Mouse (Mus musculus) lung, embryonic 15.5 days (tissue): ENCODE data around the gene 2510009E07Rik. TPM values are rescaled to one million over a fixed set of nuclear protein-coding genes. Genes with fewer than 3 reads are reported as not detected.

Experiments
- ATAC-seq: fragments of 200-750 bp; cut with Nextera tagmentation; 2 replicates; pipeline ENCODE4 v1.8.0; 2017; ENCODE audit warnings: moderate number of reproducible peaks, borderline replicate concordance; ENCODE audit not compliant: low FRiP score, low TSS enrichment; ENCODE audit errors: extremely low read depth
- H3K27ac ChIP-seq: fragments of 300-500 bp; sonication (generic); 2 replicates; pipeline ENCODE4 v1.5.1; 2015; ENCODE audit warnings: moderate library complexity, mild to moderate bottlenecking, inconsistent platforms
- H3K27me3 ChIP-seq: fragments of 300-500 bp; sonication (generic); 2 replicates; pipeline ENCODE4 v1.6.1; 2015; ENCODE audit warnings: inconsistent platforms
- H3K36me3 ChIP-seq: fragments of 300-500 bp; sonication (generic); 2 replicates; pipeline ENCODE4 v1.6.1; 2015; ENCODE audit warnings: inconsistent platforms
- H3K4me1 ChIP-seq: fragments of 300-500 bp; sonication (generic); 2 replicates; pipeline ENCODE4 v1.6.1; 2015; ENCODE audit warnings: inconsistent platforms
- H3K4me2 ChIP-seq: fragments of 300-500 bp; sonication (generic); 2 replicates; pipeline ENCODE4 v1.6.1; 2015; ENCODE audit warnings: inconsistent platforms, mild to moderate bottlenecking, moderate library complexity
- H3K4me3 ChIP-seq: fragments of 300-500 bp; sonication (generic); 2 replicates; pipeline ENCODE4 v1.5.1; 2015; ENCODE audit warnings: mild to moderate bottlenecking, inconsistent platforms
- H3K9ac ChIP-seq: fragments of 300-500 bp; sonication (generic); 2 replicates; pipeline ENCODE4 v1.6.1; 2015; ENCODE audit warnings: inconsistent platforms
- H3K9me3 ChIP-seq: fragments of 300-500 bp; sonication (generic); 2 replicates; pipeline ENCODE4 v1.6.1; 2016; ENCODE audit warnings: inconsistent platforms
- WGBS: fragments of 180-500 bp; shearing (Covaris S2); methylation state at CpG from one replicate; pipeline ENCODE4 v1.1.7; 2015; 5-methylcytosine and 5-hydroxymethylcytosine counted together
- polyA plus RNA-seq: library from polyadenylated mRNA; unstranded; fragments of >200 nt; fragmentation: Nextera tagmentation; extraction: Ambion mirVana; gene quantifications from 2 replicates; pipeline ENCODE4 v1.2.1, GENCODE M21; 2015

2510009E07Rik gene
- polyA plus RNA-seq, 1 experiment from 2014 or later: 23.6 TPM

GRCm38 (mm10) chr16:21630614-21631013 lies 63.9 kb downstream of the 2510009E07Rik start:
- ATAC-seq: no peak
- H3K27me3 ChIP-seq: no peaks in the 10 kb centered on the region
- H3K36me3 ChIP-seq: no peaks in the 10 kb centered on the region
- WGBS: 77% methylated on average over 4 of the region's 4 CpGs
- no peak overlapping the region for H3K4me3 ChIP-seq
- no peak overlapping the region for H3K9ac ChIP-seq
- no peaks in the 10 kb centered on the region for H3K4me1 ChIP-seq
- H3K9me3 ChIP-seq: no peaks in the 10 kb centered on the region
- H3K4me2 ChIP-seq: no peak overlapping the region
- no peak overlapping the region for H3K27ac ChIP-seq

DNA sequence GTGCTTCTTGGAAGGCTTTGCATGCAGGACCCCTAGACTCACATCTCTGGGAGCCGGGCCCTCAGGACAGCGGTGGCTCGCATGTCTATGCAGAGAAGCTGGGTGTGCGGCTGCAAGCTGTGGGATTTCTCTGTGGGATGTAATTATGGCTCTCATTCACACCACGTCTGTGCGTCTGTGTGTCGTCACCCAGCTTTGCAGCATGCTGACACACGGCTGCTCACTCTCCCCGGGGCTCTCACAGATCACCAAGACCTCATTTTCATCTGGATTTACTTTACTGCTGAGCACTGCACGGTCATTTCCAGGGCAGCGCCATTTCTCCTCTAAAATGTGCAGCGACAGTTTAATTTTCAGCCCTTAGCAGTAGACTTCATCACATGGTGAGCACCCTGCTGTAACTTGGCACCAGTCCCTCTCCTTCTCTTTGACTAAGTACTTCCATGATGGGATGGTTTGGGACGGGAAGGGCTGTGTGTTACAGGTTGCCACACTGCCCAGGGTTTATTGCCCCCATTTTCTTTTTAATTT lies 66.3 kb downstream of the 2510009E07Rik start:
- H3K9ac ChIP-seq: no peak overlapping the region
- H3K4me1 ChIP-seq: no peaks in the 10 kb centered on the region
- H3K27me3 ChIP-seq: no peaks in the 10 kb centered on the region
- ATAC-seq: no peak
- WGBS: 63% methylated on average over 13 of the region's 13 CpGs
- no peak overlapping the region for H3K4me2 ChIP-seq
- H3K27ac ChIP-seq: no peak overlapping the region
- H3K9me3 ChIP-seq: no peaks in the 10 kb centered on the region
- H3K4me3 ChIP-seq: no peak overlapping the region
- no peaks in the 10 kb centered on the region for H3K36me3 ChIP-seq

- no peaks in the 10 kb centered on the region for H3K4me1 ChIP-seq
- no peak for ATAC-seq
- no peaks in the 10 kb centered on the region for H3K27me3 ChIP-seq
- 75% methylated on average over 6 of the region's 6 CpGs for WGBS
- no peak overlapping the region for H3K9ac ChIP-seq
- H3K4me3 ChIP-seq: no peak overlapping the region
- no peak overlapping the region for H3K4me2 ChIP-seq
- H3K36me3 ChIP-seq: no peaks in the 10 kb centered on the region
- no peaks in the 10 kb centered on the region for H3K9me3 ChIP-seq
- no peak overlapping the region for H3K27ac ChIP-seq
Observed at GRCm38 (mm10) chr16:21627248-21627647, 67.2 kb downstream of the 2510009E07Rik start.

DNA sequence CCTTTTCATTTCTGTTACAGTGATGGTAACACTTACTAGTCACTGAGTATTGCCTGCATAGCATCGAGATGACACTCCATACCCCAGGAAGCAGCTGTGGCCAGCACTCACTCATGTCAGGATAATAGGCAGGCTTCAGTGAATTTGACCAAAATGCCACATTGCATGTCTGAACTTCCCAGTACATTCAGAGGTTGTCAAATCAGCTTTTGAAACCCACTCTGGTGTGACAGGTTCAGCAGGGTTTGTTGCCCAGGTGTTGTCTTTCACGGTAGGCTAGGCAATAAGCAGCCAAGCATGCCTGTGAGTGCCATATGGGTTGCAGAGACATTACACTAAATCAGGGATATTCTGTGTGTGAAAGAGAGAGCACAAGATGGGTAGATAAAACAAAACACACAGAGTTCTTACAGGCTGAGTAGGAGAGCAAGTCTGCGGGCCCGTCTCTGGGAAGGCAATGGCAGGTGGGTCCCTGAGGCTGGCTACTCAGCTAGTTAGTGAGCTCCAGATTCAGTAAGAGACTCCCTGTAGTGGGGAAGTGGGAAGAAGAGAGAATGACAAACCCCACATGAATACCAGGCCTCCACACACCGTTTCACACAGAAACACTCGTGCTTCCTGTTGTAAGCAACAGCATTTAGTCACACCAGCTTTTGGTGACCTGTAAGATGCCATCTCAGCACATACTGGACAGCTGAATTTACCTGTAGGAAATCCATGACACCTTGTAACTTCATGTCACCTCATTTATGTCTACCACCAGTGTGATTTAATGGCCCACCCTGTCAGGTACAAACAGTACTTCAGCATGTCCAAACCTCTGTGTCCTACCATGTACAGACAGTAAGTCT lies 68.5 kb downstream of the 2510009E07Rik start:
- Histone ChIP-seq H3K4me1 (no peaks in the 10 kb centered on the region), H3K27me3 (no peaks in the 10 kb centered on the region), H3K4me3 (no peak overlapping the region), H3K9me3 (no peaks in the 10 kb centered on the region), H3K4me2 (no peak overlapping the region), H3K36me3 (no peaks in the 10 kb centered on the region), H3K9ac (no peak overlapping the region), H3K27ac (no peak overlapping the region)
- ATAC-seq: no peak
- WGBS: 63% methylated on average over 6 of the region's 6 CpGs

GRCm38 (mm10) chr16:21620630-21621029 lies 73.8 kb downstream of the 2510009E07Rik start:
- no peak overlapping the region for H3K27ac ChIP-seq
- H3K36me3 ChIP-seq: no peaks in the 10 kb centered on the region
- 0 out of 2 replicates have a peak, but pooled peaks have one; percentile 31 for ATAC-seq
- 64% methylated on average over 2 of the region's 2 CpGs for WGBS
- no peaks in the 10 kb centered on the region for H3K9me3 ChIP-seq
- H3K9ac ChIP-seq: no peak overlapping the region
- H3K27me3 ChIP-seq: no peaks in the 10 kb centered on the region
- H3K4me1 ChIP-seq: no peaks in the 10 kb centered on the region
- no peak overlapping the region for H3K4me2 ChIP-seq
- no peak overlapping the region for H3K4me3 ChIP-seq

GRCm38 (mm10) chr16:21615802-21616201 lies 78.7 kb downstream of the 2510009E07Rik start:
- Histone ChIP-seq H3K27ac (no peak overlapping the region), H3K9ac (no peak overlapping the region), H3K4me1 (no peaks in the 10 kb centered on the region), H3K4me2 (no peak overlapping the region), H3K9me3 (no peaks in the 10 kb centered on the region), H3K27me3 (no peaks in the 10 kb centered on the region), H3K4me3 (no peak overlapping the region), H3K36me3 (no peaks in the 10 kb centered on the region)
- 52% methylated on average over 7 of the region's 7 CpGs for WGBS
- ATAC-seq: no peak

DNA sequence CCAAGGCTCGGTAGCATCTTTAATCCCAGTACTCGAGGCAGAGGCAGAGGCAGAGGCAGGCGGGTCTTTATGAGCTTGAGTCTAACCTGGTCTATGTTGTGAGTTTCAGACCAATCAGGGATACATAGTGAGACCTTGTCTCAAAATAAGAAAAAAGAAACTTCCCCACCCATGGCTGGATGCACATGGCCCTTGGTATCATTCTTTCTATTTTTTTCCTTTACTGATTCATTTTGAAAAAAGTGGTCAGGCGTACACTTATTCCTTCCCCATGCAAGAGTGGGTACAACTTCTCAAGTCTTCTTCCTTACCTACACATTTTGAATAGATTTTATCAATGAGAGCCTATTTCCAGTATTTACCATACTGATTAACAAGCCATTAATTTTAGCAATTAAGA lies 84.0 kb downstream of the 2510009E07Rik start:
- Histone ChIP-seq H3K27me3 (no peaks in the 10 kb centered on the region), H3K27ac (no peak overlapping the region), H3K4me3 (no peak overlapping the region), H3K9ac (no peak overlapping the region), H3K4me2 (no peak overlapping the region), H3K9me3 (no peaks in the 10 kb centered on the region), H3K36me3 (no peaks in the 10 kb centered on the region), H3K4me1 (peaks cover 33% of the 10 kb centered on the region)
- WGBS: 94% methylated on average over 4 of the region's 4 CpGs
- no peak for ATAC-seq

DNA sequence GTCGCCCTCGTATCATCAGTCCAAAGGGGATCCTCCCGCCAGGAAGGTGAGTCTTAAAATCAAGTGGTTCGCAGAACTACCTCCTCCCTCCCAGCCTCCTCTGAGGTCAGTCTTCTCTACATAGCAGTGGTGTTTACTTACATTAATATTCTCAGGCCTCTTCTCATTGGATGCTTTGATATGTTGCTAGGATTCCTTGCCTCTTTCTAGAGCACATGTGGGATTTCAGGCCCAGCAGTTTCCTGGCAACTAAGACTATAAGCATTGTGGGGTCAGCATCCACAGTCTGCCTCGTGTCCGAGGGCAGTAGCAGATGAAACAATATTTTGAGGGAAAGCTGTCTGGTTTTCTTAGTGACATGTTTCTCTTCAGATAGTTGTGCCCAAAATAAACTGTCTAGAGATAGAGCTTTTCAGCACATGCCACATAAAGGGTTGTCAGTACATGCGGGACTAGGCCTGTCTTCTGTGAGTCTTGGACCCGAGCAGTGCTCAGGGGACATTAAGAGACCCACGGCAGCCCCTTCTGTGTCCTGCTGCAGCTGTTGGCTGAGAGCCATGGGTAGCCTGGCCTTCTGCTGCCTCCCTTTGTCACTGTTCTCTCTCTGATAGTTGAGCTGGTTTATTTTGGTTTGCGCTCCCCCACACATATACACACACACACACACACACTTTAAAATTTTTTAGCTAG lies 86.1 kb downstream of the 2510009E07Rik start:
- Histone ChIP-seq H3K4me3 (no peak overlapping the region), H3K36me3 (no peaks in the 10 kb centered on the region), H3K9me3 (no peaks in the 10 kb centered on the region), H3K27me3 (no peaks in the 10 kb centered on the region), H3K9ac (no peak overlapping the region), H3K27ac (peak overlapping the region; percentile 32), H3K4me2 (no peak overlapping the region), H3K4me1 (peaks cover 33% of the 10 kb centered on the region)
- peak; percentile 81 for ATAC-seq
- 52% methylated on average over 10 of the region's 10 CpGs for WGBS

DNA sequence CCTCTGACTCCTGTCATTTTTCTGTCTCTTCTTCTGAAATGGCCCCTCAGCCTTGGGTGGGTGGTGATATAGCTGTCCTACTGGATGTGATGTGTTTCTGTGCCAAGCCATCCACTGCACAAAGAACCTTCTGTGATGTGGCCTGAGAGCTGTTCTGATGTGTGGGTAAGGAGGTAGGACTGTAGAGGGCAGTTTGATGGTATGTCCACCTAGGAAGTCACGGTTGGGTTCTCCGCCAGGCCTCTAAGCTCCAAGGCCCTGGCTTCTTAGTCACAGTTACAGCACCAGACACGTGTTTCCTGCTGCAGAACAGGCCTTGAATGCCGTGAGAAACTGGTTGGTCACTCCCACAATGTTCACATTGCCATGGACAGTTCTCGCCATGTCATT lies 86.8 kb downstream of the 2510009E07Rik start:
- 63% methylated on average over 5 of the region's 5 CpGs for WGBS
- H3K9me3 ChIP-seq: no peaks in the 10 kb centered on the region
- H3K27ac ChIP-seq: peak overlapping the region; percentile 23; the same call in 1 of the 2 replicates
- H3K27me3 ChIP-seq: no peaks in the 10 kb centered on the region
- peaks cover 33% of the 10 kb centered on the region for H3K4me1 ChIP-seq
- no peak overlapping the region for H3K9ac ChIP-seq
- H3K4me2 ChIP-seq: no peak overlapping the region
- no peaks in the 10 kb centered on the region for H3K36me3 ChIP-seq
- ATAC-seq: peak; percentile 17; the same call in 1 of the 2 replicates
- no peak overlapping the region for H3K4me3 ChIP-seq

DNA sequence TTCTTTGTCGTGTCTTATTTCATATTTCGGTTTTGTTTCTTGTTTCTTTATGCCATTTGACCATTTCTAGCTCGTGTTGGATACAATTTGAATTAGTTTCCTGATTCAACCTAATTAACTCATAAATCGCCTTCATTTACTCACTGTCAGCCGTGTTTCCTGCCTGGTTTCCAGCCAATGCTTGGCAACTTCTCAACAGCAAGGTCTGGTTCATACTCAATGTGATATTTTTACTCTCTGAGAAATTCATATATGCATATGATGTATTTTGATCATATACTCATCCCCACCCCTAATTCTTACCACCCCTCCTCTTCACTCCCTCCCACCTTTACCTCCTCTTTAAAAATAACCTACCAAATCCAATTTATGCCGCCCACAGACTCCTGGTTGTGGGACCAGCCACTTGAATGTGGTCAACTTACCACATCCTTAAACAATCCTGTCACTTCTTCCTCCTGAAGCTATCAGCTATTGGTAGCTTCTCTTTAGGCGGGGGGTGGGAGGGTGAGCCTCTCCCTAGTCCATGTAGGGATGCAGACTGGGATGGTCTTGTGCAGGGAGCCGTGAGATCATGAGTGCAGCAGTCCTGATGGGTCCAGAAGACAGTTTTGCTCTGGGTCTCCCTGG lies 87.3 kb downstream of the 2510009E07Rik start:
- ATAC-seq: 0 out of 2 replicates have a peak, but pooled peaks have one; percentile 4
- H3K36me3 ChIP-seq: no peaks in the 10 kb centered on the region
- H3K9ac ChIP-seq: no peak overlapping the region

DNA sequence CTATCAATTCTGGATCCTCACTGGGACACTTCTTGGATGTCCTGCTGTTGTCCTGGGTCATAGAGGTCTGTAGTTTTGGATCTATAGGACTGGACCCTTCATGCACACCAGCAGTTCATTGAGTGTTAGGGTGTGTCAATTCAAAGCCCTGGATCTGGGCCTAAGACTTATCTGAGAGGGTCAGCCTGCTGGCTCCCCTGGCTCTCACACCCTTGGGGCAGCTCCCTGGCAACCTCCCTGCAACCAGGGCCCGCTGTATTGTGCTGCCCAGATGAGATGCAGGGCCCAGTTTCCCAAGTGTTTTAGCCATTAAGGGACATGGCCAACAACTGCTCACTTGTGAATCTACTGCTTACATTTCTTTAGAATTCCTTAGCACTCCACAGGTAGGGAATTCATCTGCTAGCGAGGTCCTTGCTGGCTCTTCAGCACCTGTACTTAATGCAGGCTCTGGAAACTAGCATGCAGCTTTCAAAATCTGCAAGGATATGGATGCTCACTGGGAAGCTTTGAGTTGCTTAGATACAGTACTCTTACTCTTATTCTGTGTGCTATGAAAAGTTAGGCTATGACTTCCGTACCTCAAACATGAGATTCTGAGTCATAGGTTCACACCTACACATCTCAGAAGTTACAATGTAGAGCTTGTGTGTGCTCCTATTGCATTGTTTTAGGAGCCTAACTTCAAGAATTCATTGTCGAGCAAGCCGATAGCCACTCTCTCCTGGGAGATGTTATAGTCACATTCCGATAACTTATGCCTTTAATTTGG lies 88.0 kb downstream of the 2510009E07Rik start:
- Histone ChIP-seq H3K9ac (no peak overlapping the region), H3K4me3 (no peak overlapping the region), H3K4me1 (peaks cover 33% of the 10 kb centered on the region), H3K36me3 (no peaks in the 10 kb centered on the region), H3K27me3 (no peaks in the 10 kb centered on the region), H3K27ac (no peak overlapping the region), H3K4me2 (no peak overlapping the region), H3K9me3 (no peaks in the 10 kb centered on the region)
- 79% methylated on average over 6 of the region's 6 CpGs for WGBS
- no peak for ATAC-seq

More for the DNA sequence above, 87.3 kb downstream of the 2510009E07Rik start:
- Histone ChIP-seq H3K4me3 (no peak overlapping the region), H3K27ac (peak overlapping the region; percentile 23; the same call in 1 of the 2 replicates), H3K27me3 (no peaks in the 10 kb centered on the region), H3K4me2 (no peak overlapping the region), H3K4me1 (peaks cover 33% of the 10 kb centered on the region), H3K9me3 (no peaks in the 10 kb centered on the region)
- 59% methylated on average over 8 of the region's 8 CpGs for WGBS
